Mouse (Mus musculus) embryonic fibroblast, embryonic 13.5 days (primary cell): ENCODE data around the gene Hyal2. TPM values are rescaled to one million over a fixed set of nuclear protein-coding genes. Genes with fewer than 3 reads are reported as not detected.

Experiments
- H3K27ac ChIP-seq: 2 replicates; pipeline ENCODE4 v1.5.1; 2012; ENCODE audit warnings: low read length, control low read depth, inconsistent platforms; ENCODE audit not compliant: insufficient read depth
- H3K4me1 ChIP-seq: 2 replicates; pipeline ENCODE4 v1.6.1; 2011; ENCODE audit warnings: low read length; ENCODE audit not compliant: control insufficient read depth, insufficient read depth
- H3K4me3 ChIP-seq: 2 replicates; pipeline ENCODE4 v1.5.1; 2011; ENCODE audit warnings: mild to moderate bottlenecking, control low read depth, low read length; ENCODE audit not compliant: insufficient read depth
- CTCF ChIP-seq: IDR thresholded peaks from 2 replicates; pipeline ENCODE4 v1.5.1; 2011; ENCODE audit warnings: mild to moderate bottlenecking, control low read depth, low read length, moderate library complexity, borderline replicate concordance; ENCODE audit not compliant: insufficient read depth
- POLR2A ChIP-seq: IDR thresholded peaks from 2 replicates; pipeline ENCODE4 v1.6.1; 2011; ENCODE audit warnings: low read depth, mild to moderate bottlenecking, control low read depth, low read length, moderate library complexity
- polyA plus RNA-seq: library from polyadenylated mRNA; stranded (reverse); fragments of >200 nt; gene quantifications from 2 replicates; pipeline ENCODE4 v1.2.4, GENCODE M21; 2011; ENCODE audit warnings: low read depth; ENCODE audit not compliant: missing spikeins, insufficient read length

Hyal2 gene
- polyA plus RNA-seq, 1 experiment = 28.0 TPM

GRCm38 (mm10) chr9:107608741-107609432, 41.1 kb downstream of the Hyal2 start, which contains the start of gene Sema3b:
TSS of gene Sema3b (minus strand) at chr9:107609229.
- Histone ChIP-seq H3K4me3 (no peak within 1 kb of the TSS), H3K27ac (no peak within 1 kb of the TSS), H3K4me1 (peaks cover 2% of the 10 kb centered on the region; the same call in 1 of the 2 replicates)
- TF ChIP-seq POLR2A (no peak), CTCF (no peak)

DNA sequence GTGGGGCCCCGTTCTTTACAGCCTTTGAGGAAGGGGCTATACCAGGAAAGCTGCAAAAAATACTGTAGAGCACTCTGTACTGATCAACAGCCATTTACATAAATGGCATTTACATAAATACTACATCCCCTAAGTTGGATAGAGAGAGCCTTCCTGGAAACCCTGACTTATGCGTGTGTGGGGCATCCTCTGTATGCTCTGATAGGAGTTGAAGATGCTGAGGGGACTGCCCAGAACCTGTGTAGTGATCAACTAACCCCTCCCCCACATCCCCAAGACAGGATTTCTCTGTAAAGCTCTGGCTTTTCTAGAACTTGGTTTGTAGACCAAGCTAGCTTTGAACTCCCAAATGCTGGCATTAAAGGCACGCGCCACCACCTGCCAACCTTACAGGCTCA, 41.7 kb downstream of the Hyal2 start:
- H3K27ac ChIP-seq = no peak overlapping the region
- H3K4me3 ChIP-seq = no peak overlapping the region
- TF ChIP-seq POLR2A (no peak), CTCF (no peak)
- H3K4me1 ChIP-seq = peaks cover 2% of the 10 kb centered on the region; the same call in 1 of the 2 replicates

DNA sequence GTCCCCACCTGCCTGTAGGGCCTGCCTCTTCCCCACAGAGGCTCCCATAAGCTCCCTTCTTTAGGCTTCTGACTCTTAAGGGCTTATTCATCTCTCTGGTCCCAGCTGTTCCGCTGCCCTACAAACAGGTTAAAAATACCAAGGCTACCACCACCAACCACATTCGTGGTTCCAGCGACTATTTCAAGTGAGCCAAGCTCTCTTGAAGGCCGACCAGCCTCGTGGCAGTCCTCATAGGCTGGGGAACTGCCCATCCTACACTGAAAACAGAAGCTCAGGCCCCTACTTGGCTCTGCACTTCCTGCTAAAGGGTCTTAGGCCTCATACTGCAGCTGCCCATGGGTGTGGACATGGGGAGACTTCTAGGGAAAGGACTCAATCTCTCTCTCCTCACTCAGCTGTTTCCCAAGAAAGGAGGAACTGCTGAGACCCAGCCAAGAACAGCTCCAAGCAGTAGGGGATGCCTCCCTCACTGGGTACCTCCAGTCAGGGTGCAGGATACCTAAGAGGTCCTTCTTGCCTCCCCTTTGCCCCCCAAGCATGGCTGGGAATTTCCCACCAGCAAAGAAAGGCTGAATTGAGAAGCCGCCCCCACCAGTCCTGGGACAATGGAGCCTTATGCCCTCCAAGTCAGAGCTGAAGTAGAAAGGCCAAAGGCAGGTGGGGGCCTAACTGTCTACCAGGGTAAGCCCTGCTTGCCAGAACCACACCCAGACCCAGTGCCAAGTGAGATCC, 43.9 kb downstream of the Hyal2 start:
- H3K27ac ChIP-seq = no peak overlapping the region
- H3K4me3 ChIP-seq = no peak overlapping the region
- peaks cover 2% of the 10 kb centered on the region; the same call in 1 of the 2 replicates for H3K4me1 ChIP-seq
- TF ChIP-seq POLR2A (no peak), CTCF (no peak)

DNA sequence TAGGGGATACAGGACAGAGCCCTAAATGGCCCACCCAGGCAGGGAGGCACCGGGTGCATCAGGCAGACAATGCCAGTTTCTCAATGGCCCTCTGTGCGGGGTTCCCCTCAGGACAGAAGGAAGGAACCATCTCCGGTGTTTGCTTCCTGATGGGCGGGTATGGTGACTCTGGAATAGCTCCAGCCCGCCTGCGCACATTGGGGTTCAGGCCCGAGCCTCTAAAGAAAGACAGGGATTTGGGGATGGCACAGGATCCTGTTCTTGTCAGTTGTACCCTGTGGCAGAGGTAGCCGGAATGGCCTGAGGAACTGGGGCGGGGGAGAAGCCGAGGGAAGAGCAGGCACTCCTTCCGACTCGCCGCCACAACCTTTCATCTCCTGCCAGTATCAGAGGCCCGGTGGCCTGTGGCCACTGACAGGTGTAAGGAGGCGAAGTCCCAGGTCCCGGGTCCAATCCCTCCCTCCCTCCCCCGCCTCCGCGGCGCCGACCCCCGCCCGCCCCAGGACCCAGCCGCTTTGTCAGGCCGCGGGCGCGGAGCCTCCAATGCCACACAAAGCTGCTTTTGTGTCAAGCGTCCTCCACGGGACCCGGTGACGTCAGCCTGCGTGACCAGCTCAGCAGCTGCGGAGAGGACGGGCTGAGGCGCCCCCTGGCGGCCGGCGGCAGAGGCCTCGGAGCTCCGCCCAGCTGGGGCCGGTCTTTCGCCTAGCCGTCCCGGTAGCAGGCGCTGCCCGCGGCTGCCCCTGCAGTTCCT, 44.6 kb downstream of the Hyal2 start:
- TF ChIP-seq POLR2A (peak; percentile 68), CTCF (peak; percentile 83)
- Histone ChIP-seq H3K4me3 (no peak overlapping the region), H3K27ac (no peak overlapping the region), H3K4me1 (peaks cover 2% of the 10 kb centered on the region; the same call in 1 of the 2 replicates)

DNA sequence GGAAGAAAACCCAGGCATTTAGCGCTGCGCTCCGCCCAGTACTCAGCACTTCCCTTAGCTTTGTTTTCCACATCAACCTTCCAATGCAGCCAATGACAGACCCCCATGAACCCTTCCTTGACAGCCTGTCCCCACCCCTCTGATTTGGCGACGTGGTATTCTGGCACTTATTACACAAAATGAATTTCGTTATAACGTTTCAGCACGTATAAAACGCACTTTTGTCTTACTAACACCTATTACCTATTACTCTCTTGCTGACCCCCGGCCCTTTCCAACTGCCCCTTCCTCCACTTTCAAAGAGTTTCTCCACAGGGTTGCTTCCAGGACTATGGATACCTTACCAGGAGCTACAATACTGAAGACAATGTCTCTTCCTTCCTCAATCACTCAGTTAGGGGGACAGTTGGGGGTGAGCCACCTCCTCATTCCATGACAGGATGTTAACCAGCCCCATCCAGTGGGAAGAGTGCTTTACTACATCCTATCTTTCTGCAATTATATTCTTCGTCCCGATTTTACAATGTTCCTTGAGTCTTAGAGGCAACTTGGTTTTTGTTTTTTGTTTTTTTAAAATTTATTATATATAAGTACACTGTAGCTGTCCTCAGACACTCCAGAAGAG, 45.3 kb downstream of the Hyal2 start:
- no peak for TF ChIP-seq CTCF
- TF ChIP-seq POLR2A = no peak
- no peak overlapping the region for H3K4me3 ChIP-seq

DNA sequence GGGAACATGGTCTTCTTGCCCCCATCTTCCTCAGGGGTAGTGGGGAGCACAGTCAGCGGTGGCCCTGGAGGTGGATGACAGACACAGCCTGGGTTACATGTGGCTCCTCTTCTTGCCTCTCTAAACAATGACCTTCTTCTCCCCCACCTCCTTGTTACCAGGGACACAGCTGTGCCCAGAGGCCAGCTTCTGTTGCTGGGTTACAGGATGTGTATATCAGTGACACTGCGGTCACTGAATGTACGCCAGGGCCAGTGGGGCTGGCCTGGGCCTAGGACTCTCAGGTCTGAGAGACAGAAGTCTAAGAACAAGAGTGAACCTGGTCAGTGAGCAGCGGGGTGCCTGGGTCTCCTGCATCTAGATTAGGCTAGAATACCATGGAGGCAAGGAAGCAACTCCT, 47.3 kb downstream of the Hyal2 start:
- Histone ChIP-seq H3K4me3 (no peak overlapping the region), H3K4me1 (peaks cover 11% of the 10 kb centered on the region), H3K27ac (no peak overlapping the region)
- TF ChIP-seq CTCF = no peak
- TF ChIP-seq POLR2A = no peak

More for the DNA sequence above, 45.3 kb downstream of the Hyal2 start:
- Histone ChIP-seq H3K27ac (peak overlapping the region; percentile 67), H3K4me1 (peaks cover 2% of the 10 kb centered on the region; the same call in 1 of the 2 replicates)

DNA sequence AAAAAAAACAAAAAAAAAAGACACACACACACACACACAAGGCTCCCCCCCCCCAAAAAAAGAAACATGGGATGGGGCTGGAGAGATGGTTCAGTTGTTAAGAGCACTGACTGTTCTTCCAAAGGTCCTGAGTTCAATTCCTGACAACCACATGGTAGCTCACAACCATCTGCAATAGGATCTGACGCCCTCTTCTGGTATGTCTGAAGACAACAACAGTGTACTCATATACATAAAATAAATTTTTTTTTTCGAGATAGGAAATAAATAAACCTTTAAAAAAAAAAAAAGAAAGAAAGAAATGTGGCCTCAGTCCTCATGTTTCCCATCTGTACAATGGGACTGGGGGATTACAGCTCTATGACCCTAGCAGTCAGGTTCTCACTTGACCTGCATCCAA, 49.7 kb downstream of the Hyal2 start:
- H3K4me1 ChIP-seq = peaks cover 21% of the 10 kb centered on the region
- no peak overlapping the region for H3K27ac ChIP-seq
- no peak overlapping the region for H3K4me3 ChIP-seq
- no peak for TF ChIP-seq CTCF
- no peak for TF ChIP-seq POLR2A

DNA sequence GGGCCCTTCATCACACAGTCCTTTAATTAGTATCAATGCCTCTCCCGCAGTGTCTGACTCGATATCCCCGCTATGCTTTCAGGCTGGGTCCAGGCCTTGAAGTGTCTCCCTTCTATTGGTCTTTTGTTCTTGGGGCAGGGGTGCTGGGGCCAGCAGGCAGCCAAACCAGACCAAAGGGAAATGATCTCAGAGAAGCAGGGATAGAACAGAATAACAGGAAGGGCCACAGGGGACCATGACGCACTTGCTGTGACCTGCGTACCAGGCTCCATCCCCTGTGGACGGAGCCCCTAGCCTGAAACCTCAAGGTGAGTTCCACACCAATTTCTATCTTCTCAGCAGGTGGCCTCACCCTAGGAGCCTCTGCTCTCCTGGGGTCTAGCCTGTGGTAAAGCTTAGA, 50.4 kb downstream of the Hyal2 start:
- peaks cover 21% of the 10 kb centered on the region for H3K4me1 ChIP-seq
- TF ChIP-seq CTCF (no peak), POLR2A (no peak)
- no peak overlapping the region for H3K27ac ChIP-seq
- no peak overlapping the region for H3K4me3 ChIP-seq

DNA sequence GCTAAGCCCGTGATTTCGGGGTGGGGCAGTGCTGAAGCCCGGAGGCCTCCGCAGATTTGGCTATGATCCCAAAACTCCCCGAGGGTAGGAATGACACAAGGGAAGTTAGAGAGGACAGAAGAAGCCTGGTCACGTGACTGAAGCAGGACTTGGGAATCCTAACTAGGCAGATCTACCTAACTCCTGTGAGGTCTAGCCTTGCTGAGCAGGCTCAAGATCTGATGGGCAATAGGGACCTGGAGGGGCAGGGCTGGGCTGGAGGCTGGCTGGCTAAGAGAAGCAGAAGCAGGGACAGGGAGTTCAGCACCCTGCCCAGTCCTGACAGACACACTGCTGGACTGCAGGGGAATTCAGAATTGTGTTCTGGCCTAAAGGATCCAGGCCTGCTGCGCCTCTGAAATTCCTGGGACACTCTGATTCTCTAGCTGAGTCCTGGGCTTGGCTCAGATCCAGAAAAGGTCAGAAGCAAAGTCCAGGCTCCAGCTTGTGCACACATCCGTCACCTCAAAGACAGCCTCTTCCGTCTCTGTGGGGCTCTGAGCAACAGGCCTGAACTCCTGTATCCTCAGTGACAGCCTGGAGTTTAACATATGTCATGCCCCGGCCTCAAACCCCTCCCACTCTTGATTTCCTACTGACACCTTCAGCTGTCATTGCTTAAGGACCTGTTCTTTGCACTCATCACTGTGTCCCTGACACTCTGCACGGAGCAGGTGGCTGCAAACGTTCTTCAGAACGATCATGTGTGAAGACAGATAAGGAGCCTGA, 51.2 kb downstream of the Hyal2 start:
- Histone ChIP-seq H3K27ac (peak overlapping the region; percentile 28), H3K4me1 (peaks cover 21% of the 10 kb centered on the region), H3K4me3 (no peak overlapping the region)
- no peak for TF ChIP-seq CTCF
- no peak for TF ChIP-seq POLR2A
